13 mouse cellular contexts compared by ENCODE assay signal in genomic region chr5:21136575-21136974, GRCm38 (mm10). TPM values are rescaled to one million over a fixed set of nuclear protein-coding genes. Genes with fewer than 3 reads are reported as not detected.
DNase-seq lines count a peak whose midpoint lies in the region; ATAC-seq and TF ChIP-seq lines count a peak whose summit lies in the region.
"Had no signal": no experiment of that assay in that cellular context is flagged by ENCODE, and none has a peak within 500 bp of the region (broad histone marks: within the 10 kb centered on the region; RNA-seq: fewer than 3 reads in every experiment).

No protein-coding gene starts in this region.

- no peak for TF ChIP-seq POLR2A in myocyte (IDR thresholded peaks at IDR 0.05; ENCODE audit: insufficient read length, low read depth)

- no peaks in the 10 kb centered on the region for H3K36me3 ChIP-seq in embryonic facial prominence, embryonic 11.5 days (replicated peaks; ENCODE audit: control insufficient read depth, insufficient read depth, low read depth, low read length)
- H3K36me3 ChIP-seq in embryonic facial prominence, embryonic 10.5 days (replicated peaks): no peaks in the 10 kb centered on the region
- no peaks in the 10 kb centered on the region for H3K36me3 ChIP-seq in myocyte (ENCODE audit: control insufficient read depth, insufficient read depth)
- H3K36me3 ChIP-seq in forebrain, embryonic 12.5 days (replicated peaks): no peaks in the 10 kb centered on the region
- H3K36me3 ChIP-seq: liver, embryonic 13.5 days had no signal

- H3K9ac ChIP-seq in embryonic facial prominence, embryonic 11.5 days (replicated peaks; ENCODE audit: low read length): no peak overlapping the region
- no peak overlapping the region for H3K9ac ChIP-seq in forebrain, embryonic 12.5 days
- H3K9ac ChIP-seq: liver, embryonic 13.5 days had no signal

- no peaks in the 10 kb centered on the region for H3K79me2 ChIP-seq in myocyte (ENCODE audit: control insufficient read depth, insufficient read depth)

- no peak overlapping the region for H3K4me2 ChIP-seq in embryonic facial prominence, embryonic 11.5 days (ENCODE audit: low read depth, low read length)
- H3K4me2 ChIP-seq in myocyte (ENCODE audit: low read depth): peak overlapping the region; percentile 5
- H3K4me2 ChIP-seq in forebrain, embryonic 12.5 days: no peak overlapping the region
- H3K4me2 ChIP-seq: liver, embryonic 13.5 days had no signal

- H3K27me3 ChIP-seq in embryonic facial prominence, embryonic 11.5 days (ENCODE audit: control insufficient read depth, insufficient read depth, low read length): no peaks in the 10 kb centered on the region
- H3K27me3 ChIP-seq in embryonic facial prominence, embryonic 10.5 days (replicated peaks; ENCODE audit: low read depth, poor library complexity, severe bottlenecking): no peaks in the 10 kb centered on the region
- H3K27me3 ChIP-seq in myocyte (ENCODE audit: control insufficient read depth, insufficient read depth, insufficient read length): no peaks in the 10 kb centered on the region
- no peaks in the 10 kb centered on the region for H3K27me3 ChIP-seq in forebrain, embryonic 12.5 days
- H3K27me3 ChIP-seq: liver, embryonic 13.5 days had no signal

- WGBS in embryonic facial prominence, embryonic 11.5 days: 58% methylated on average over 5 of the region's 5 CpGs
- 59% methylated on average over 5 of the region's 5 CpGs for WGBS in embryonic facial prominence, embryonic 10.5 days
- WGBS in forebrain, embryonic 12.5 days: 77% methylated on average over 5 of the region's 5 CpGs

- no peak for ATAC-seq in embryonic facial prominence, embryonic 11.5 days (replicated peaks; ENCODE audit: insufficient number of reproducible peaks, low FRiP score, low TSS enrichment, low read depth)
- 0 out of 2 replicates have a peak, but pooled peaks have one; percentile 27 for ATAC-seq in common myeloid progenitor, adult 5-6 weeks (replicated peaks; ENCODE audit: low read depth, poor library complexity, severe bottlenecking)
- ATAC-seq in forebrain, embryonic 12.5 days (ENCODE audit: low FRiP score): no peak
- ATAC-seq: activated CD4-positive, CD25-positive, alpha-beta regulatory T cell, adult 4 months had no signal

- no peak overlapping the region for H3ac ChIP-seq in myocyte (ENCODE audit: control insufficient read depth, insufficient read length)

- H3K4me1 ChIP-seq in embryonic facial prominence, embryonic 11.5 days (ENCODE audit: control insufficient read depth, insufficient read depth, low read length): no peaks in the 10 kb centered on the region
- peaks cover 13% of the 10 kb centered on the region; the same call in 1 of the 2 replicates for H3K4me1 ChIP-seq in embryonic facial prominence, embryonic 10.5 days
- H3K4me1 ChIP-seq in forebrain, embryonic 12.5 days: no peaks in the 10 kb centered on the region

- H3K9me3 ChIP-seq in embryonic facial prominence, embryonic 11.5 days (replicated peaks; ENCODE audit: control insufficient read depth, low read length): no peaks in the 10 kb centered on the region
- no peaks in the 10 kb centered on the region for H3K9me3 ChIP-seq in embryonic facial prominence, embryonic 10.5 days
- no peaks in the 10 kb centered on the region for H3K9me3 ChIP-seq in forebrain, embryonic 12.5 days
- H3K9me3 ChIP-seq: liver, embryonic 13.5 days had no signal

- peak; percentile 26 for DNase-seq in embryonic facial prominence, embryonic 11.5 days (ENCODE audit: low spot score)
- DNase-seq in embryonic facial prominence, embryonic 10.5 days (ENCODE audit: low spot score): no peak
- peak; percentile 4 for DNase-seq in lung, postnatal 10 days
- no peak for DNase-seq in lung, postnatal 14 days
- DNase-seq: cerebellum, postnatal 10 days; heart, postnatal 4 days; liver, embryonic 13.5 days; right cerebral cortex, postnatal 14 days had no signal

- no peak overlapping the region for H3K4me3 ChIP-seq in embryonic facial prominence, embryonic 11.5 days (ENCODE audit: low read depth, low read length)
- H3K4me3 ChIP-seq in embryonic facial prominence, embryonic 10.5 days: no peak overlapping the region
- H3K4me3 ChIP-seq in myocyte: no peak overlapping the region
- H3K4me3 ChIP-seq in forebrain, embryonic 12.5 days (replicated peaks): no peak overlapping the region
- H3K4me3 ChIP-seq: erythroblast, embryonic 14.5 days; liver, embryonic 13.5 days had no signal

- H3K27ac ChIP-seq in embryonic facial prominence, embryonic 11.5 days (replicated peaks; ENCODE audit: low read depth, low read length): no peak overlapping the region
- H3K27ac ChIP-seq in embryonic facial prominence, embryonic 10.5 days (replicated peaks): no peak overlapping the region
- no peak overlapping the region for H3K27ac ChIP-seq in forebrain, embryonic 12.5 days
- H3K27ac ChIP-seq: liver, embryonic 13.5 days had no signal

TF ChIP-seq in myocyte, 11 proteins besides CTCF, POLR2A, EP300 and RAD21:
- TF ChIP-seq MYOD1 (IDR thresholded peaks at IDR 0.05; ENCODE audit: control insufficient read depth in 1 of 3, insufficient read length in 2 of 3, low read depth in 2 of 3) (no peak), TCF3 (IDR thresholded peaks at IDR 0.05; ENCODE audit: insufficient read length, low read depth) (no peak), SRF (IDR thresholded peaks at IDR 0.05; ENCODE audit: control insufficient read depth, insufficient read length, low read depth) (no peak), MAX (IDR thresholded peaks at IDR 0.05; ENCODE audit: low read depth) (no peak), USF1 (IDR thresholded peaks at IDR 0.05; ENCODE audit: low read depth) (no peak), POLR2AphosphoS2 (IDR thresholded peaks at IDR 0.05; ENCODE audit: insufficient read length, low read depth) (no peak), E2F4 (IDR thresholded peaks at IDR 0.05; ENCODE audit: insufficient read depth) (no peak), TCF12 (IDR thresholded peaks at IDR 0.05; ENCODE audit: insufficient read depth, poor library complexity, severe bottlenecking) (no peak), REST (IDR thresholded peaks at IDR 0.05; ENCODE audit: insufficient read depth, insufficient read length) (no peak), CEBPB (IDR thresholded peaks at IDR 0.05; ENCODE audit: insufficient read depth, poor library complexity, severe bottlenecking) (no peak)

RNA-seq across cellular contexts. Expression of gene Gsap, which starts 49.5 kb away (rescaled TPM):
- polyA plus RNA-seq in embryonic facial prominence, embryonic 11.5 days (2014; fragmentation: Nextera tagmentation; extraction: Ambion mirVana): 1.7 and 1.8 TPM in 2 replicates
- polyA plus RNA-seq in embryonic facial prominence, embryonic 10.5 days (2016; fragmentation: Nextera tagmentation; extraction: Ambion mirVana): 0.85 and 1.5 TPM in 2 replicates
- 3.6 and 9.3 TPM in 2 replicates for total RNA-seq in common myeloid progenitor, adult 5-6 weeks (2017)
- polyA plus RNA-seq in myocyte (2012; fragmentation: generic; extraction: Trizol): 2.6 TPM
- 2.8 and 3.6 TPM in 2 replicates for polyA plus RNA-seq in forebrain, embryonic 12.5 days (2016; fragmentation: Nextera tagmentation; extraction: Ambion mirVana)

Comparison
In these comparisons a context has a peak if more than half of its experiments do, and no peak if none do; other contexts are left out.
1. DNase-seq: peak in embryonic facial prominence, embryonic 11.5 days (single experiment) and lung, postnatal 10 days (single experiment); none in embryonic facial prominence, embryonic 10.5 days (single experiment) and lung, postnatal 14 days (single experiment).